Mouse (Mus musculus) spleen, adult 2 months (tissue): ENCODE measurements around the gene Gpr160. TPM values are rescaled to one million over a fixed set of nuclear protein-coding genes. Genes with fewer than 3 reads are reported as not detected.

Experiments used
- DNase-seq, 2 experiments: peaks; one replicate each; pipeline versions ENCODE4 v3.0.0 to v3.0.0-alpha.2; 2012 to 2021; ENCODE audit warnings: low spot score in 2 of 2, low read depth in 1 of 2
- H3K27ac ChIP-seq: fragments of 200-500 bp; 2 replicates; pipeline ENCODE4 v1.5.1; 2012; ENCODE audit warnings: low read length, inconsistent platforms; ENCODE audit not compliant: insufficient read depth
- H3K27me3 ChIP-seq: fragments of 200-500 bp; 2 replicates; pipeline ENCODE4 v1.6.1; 2012; ENCODE audit warnings: mild to moderate bottlenecking, moderate library complexity, low read length, inconsistent platforms; ENCODE audit not compliant: control insufficient read depth, insufficient read depth
- H3K36me3 ChIP-seq: fragments of 200-500 bp; 2 replicates; pipeline ENCODE4 v1.6.1; 2012; ENCODE audit warnings: mild to moderate bottlenecking, low read length, inconsistent platforms; ENCODE audit not compliant: control insufficient read depth, insufficient read depth
- H3K4me1 ChIP-seq: fragments of 200-500 bp; 2 replicates; pipeline ENCODE4 v1.6.1; 2011; ENCODE audit warnings: inconsistent platforms; ENCODE audit not compliant: control insufficient read depth, insufficient read depth, insufficient read length
- H3K4me3 ChIP-seq: fragments of 200-500 bp; 2 replicates; pipeline ENCODE4 v1.5.1; 2011; ENCODE audit warnings: mild to moderate bottlenecking, inconsistent platforms; ENCODE audit not compliant: insufficient read depth, insufficient read length; ENCODE audit errors: extremely low read depth
- CTCF ChIP-seq: fragments of 200-500 bp; IDR thresholded peaks from 2 replicates; pipeline ENCODE4 v1.5.1; 2011; ENCODE audit warnings: mild to moderate bottlenecking, inconsistent platforms; ENCODE audit not compliant: insufficient read depth, insufficient read length, insufficient replicate concordance; ENCODE audit errors: extremely low read depth
- POLR2A ChIP-seq: fragments of 200-500 bp; IDR thresholded peaks from 2 replicates; pipeline ENCODE4 v1.6.1; 2011; ENCODE audit warnings: low read depth, low read length, inconsistent platforms
- WGBS: fragments of 180-500 bp; shearing (Covaris S2); methylation state at CpG from one replicate; pipeline ENCODE4 v1.1.7; 2018; 5-methylcytosine and 5-hydroxymethylcytosine counted together
- polyA plus RNA-seq: library from polyadenylated mRNA; depleted of rRNA; stranded (reverse); fragments of >200 nt; gene quantifications from 2 replicates; pipeline ENCODE4 v1.2.3, GENCODE M21; 2012

Gpr160 gene
- polyA plus RNA-seq, 1 experiment = 3.8 TPM

DNA sequence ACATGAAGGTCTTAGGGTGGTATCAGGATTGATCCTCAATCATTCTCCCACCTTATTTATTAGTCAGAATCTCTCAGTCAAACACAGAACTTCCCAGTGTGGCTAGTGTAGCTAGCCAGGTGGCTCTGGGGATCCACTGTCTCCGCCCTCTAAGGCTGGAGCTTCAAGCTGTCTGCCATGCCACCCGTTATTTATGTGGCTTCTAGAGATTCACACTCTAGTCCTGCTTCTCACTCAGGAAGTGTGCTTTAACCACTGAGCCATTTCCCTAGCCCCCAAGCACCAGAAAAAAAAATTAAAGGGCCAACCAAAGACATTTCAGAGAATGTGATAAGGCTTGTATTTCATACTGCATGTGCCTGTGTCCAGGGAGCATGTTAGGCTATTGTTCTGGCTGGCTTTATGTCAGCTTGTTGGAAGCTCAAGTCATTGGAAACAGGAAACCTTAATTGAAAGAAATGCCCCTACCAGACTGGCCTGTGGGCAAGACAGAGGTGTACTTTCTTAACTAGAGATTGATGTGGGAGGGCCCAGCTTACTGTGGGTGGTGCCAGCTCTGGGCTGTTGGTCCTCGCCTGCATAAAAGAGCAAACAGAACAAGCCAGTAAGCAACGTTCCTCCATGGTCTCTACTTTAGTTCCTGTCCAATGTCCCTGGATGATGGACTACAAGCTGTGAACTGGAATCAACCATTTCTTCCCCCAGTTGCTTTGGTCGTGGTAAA is 8.1 kb downstream of the Gpr160 start:
- TF ChIP-seq CTCF = no peak
- no peak for TF ChIP-seq POLR2A
- no peak overlapping the region for H3K4me3 ChIP-seq
- H3K36me3 ChIP-seq = no peaks in the 10 kb centered on the region
- H3K27ac ChIP-seq = peak overlapping the region; percentile 51
- 26% methylated on average over 5 of the region's 5 CpGs for WGBS
- no peaks in the 10 kb centered on the region for H3K27me3 ChIP-seq
- H3K4me1 ChIP-seq = peaks cover 3% of the 10 kb centered on the region; the same call in 1 of the 2 replicates
- DNase-seq = no peak

- WGBS = 15% methylated on average over 1 of the region's 1 CpGs
- DNase-seq = no peak
- Histone ChIP-seq H3K4me3 (no peak overlapping the region), H3K4me1 (peaks cover 3% of the 10 kb centered on the region; the same call in 1 of the 2 replicates), H3K27ac (peak overlapping the region; percentile 51), H3K36me3 (no peaks in the 10 kb centered on the region), H3K27me3 (no peaks in the 10 kb centered on the region)
- TF ChIP-seq POLR2A = no peak
- TF ChIP-seq CTCF = no peak
Measured at GRCm38 (mm10) chr3:30864640-30865039, 8.9 kb downstream of the Gpr160 start.

- Histone ChIP-seq H3K4me1 (peaks cover 3% of the 10 kb centered on the region; the same call in 1 of the 2 replicates), H3K27ac (no peak overlapping the region), H3K4me3 (no peak overlapping the region), H3K36me3 (no peaks in the 10 kb centered on the region), H3K27me3 (no peaks in the 10 kb centered on the region)
- no peak for DNase-seq
- WGBS = 91% methylated on average over 5 of the region's 5 CpGs
- TF ChIP-seq POLR2A (no peak), CTCF (no peak)
Measured at GRCm38 (mm10) chr3:30868176-30868575, 12.4 kb downstream of the Gpr160 start.

- WGBS = 84% methylated on average over 5 of the region's 5 CpGs
- no peak overlapping the region for H3K4me3 ChIP-seq
- H3K27ac ChIP-seq = no peak overlapping the region
- H3K36me3 ChIP-seq = no peaks in the 10 kb centered on the region
- TF ChIP-seq POLR2A (no peak), CTCF (no peak)
- H3K4me1 ChIP-seq = peaks cover 3% of the 10 kb centered on the region; the same call in 1 of the 2 replicates
- DNase-seq = no peak
- no peaks in the 10 kb centered on the region for H3K27me3 ChIP-seq
Measured at GRCm38 (mm10) chr3:30868625-30869024, 12.9 kb downstream of the Gpr160 start.

GRCm38 (mm10) chr3:30869995-30870394 is 14.2 kb downstream of the Gpr160 start:
- TF ChIP-seq POLR2A (no peak), CTCF (no peak)
- WGBS = 100% methylated on average over 1 of the region's 1 CpGs
- DNase-seq = no peak
- Histone ChIP-seq H3K4me1 (no peaks in the 10 kb centered on the region), H3K36me3 (no peaks in the 10 kb centered on the region), H3K27me3 (no peaks in the 10 kb centered on the region), H3K4me3 (no peak overlapping the region), H3K27ac (no peak overlapping the region)

DNA sequence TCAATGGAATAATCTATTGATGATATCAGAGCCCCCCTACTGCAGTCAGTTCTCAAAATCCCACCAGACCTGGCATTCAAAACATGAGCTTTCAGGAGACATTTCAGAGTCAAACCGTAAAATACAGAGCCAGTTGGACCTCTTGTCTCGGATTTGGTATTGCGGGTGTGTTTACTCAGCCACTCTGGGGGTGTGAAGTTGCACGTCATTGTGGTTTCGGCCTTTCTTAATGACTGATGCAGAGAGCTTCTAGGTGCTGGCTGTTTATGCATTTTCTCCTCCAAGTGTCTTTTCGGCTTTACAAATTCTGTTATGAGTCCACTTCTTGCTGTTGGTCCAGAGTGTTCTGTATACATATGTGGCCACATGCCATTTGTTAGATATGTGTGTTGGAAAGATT is 21.0 kb downstream of the Gpr160 start:
- H3K27me3 ChIP-seq = no peaks in the 10 kb centered on the region
- TF ChIP-seq CTCF = no peak
- no peak for TF ChIP-seq POLR2A
- H3K4me3 ChIP-seq = no peak overlapping the region
- H3K27ac ChIP-seq = no peak overlapping the region
- WGBS = 79% methylated on average over 6 of the region's 6 CpGs
- H3K36me3 ChIP-seq = no peaks in the 10 kb centered on the region
- no peaks in the 10 kb centered on the region for H3K4me1 ChIP-seq
- DNase-seq = no peak

DNA sequence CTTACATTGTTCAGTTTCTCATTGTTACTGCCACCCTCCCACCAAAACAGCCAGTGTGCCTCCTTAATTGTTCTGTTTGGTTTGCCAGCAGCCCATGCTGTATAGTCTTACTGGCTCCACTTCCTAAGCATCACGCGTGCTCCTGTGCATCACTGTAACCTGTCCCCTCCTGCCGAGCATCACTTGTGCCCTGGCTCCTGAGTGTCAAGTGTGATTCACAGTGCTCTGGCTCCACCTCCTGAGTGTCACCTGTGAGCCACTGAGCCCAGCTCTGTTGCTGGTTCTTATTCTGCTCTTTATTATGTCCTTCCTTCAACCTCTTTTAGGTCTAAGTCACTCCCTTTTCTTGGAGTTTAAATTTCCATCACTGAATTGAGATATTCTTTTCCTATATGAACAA is 31.7 kb downstream of the Gpr160 start:
- H3K4me3 ChIP-seq = no peak overlapping the region
- no peak for DNase-seq
- no peak overlapping the region for H3K27ac ChIP-seq
- H3K36me3 ChIP-seq = no peaks in the 10 kb centered on the region
- H3K4me1 ChIP-seq = no peaks in the 10 kb centered on the region
- WGBS = 98% methylated on average over 3 of the region's 3 CpGs
- H3K27me3 ChIP-seq = no peaks in the 10 kb centered on the region
- no peak for TF ChIP-seq POLR2A
- no peak for TF ChIP-seq CTCF
